Mouse (Mus musculus) heart, adult 18-20 months (tissue): Measurements from ENCODE around the gene Ube2q1. TPM values are rescaled to one million over a fixed set of nuclear protein-coding genes. Genes with fewer than 3 reads are reported as not detected.
A peak's percentile ranks its signal among the peaks of the same experiment; 100 is the strongest.
"Not testable (repeated sequence)": the region's sequence is repeated elsewhere in the genome, so short reads cannot be mapped to it uniquely, and the experiment has no call there.

ENCODE experiments used
- DNase-seq, 2 experiments: peaks; one replicate each; pipeline ENCODE4 v3.0.0; 2021 to 2022; ENCODE audit warnings: mixed read lengths in 1 of 2
- total RNA-seq, 2 experiments: library from RNA; stranded (reverse); gene quantifications; 2 replicates each; pipeline ENCODE4 v1.2.3; 2021

The Ube2q1 gene
- total RNA-seq, 2 experiments from 2014 or later = 25.9 to 26.1 TPM

- no peak for DNase-seq
Measured at GRCm38 (mm10) chr3:89786275-89786674, 12.9 kb downstream of the Ube2q1 start.

GRCm38 (mm10) chr3:89788680-89789352, 15.4 kb downstream of the Ube2q1 start:
- no peak for DNase-seq

- no peak for DNase-seq
Measured at GRCm38 (mm10) chr3:89794616-89795015, 21.2 kb downstream of the Ube2q1 start.

GRCm38 (mm10) chr3:89795746-89796145, 22.3 kb downstream of the Ube2q1 start:
- no peak for DNase-seq

- peak; percentile 31 to 70 for DNase-seq
Measured at GRCm38 (mm10) chr3:89796358-89796757, 22.9 kb downstream of the Ube2q1 start.

- no peak for DNase-seq
Measured at GRCm38 (mm10) chr3:89798518-89798917, 25.1 kb downstream of the Ube2q1 start.

GRCm38 (mm10) chr3:89799476-89799875, 26.1 kb downstream of the Ube2q1 start:
- no peak for DNase-seq

GRCm38 (mm10) chr3:89800078-89800477, 26.7 kb downstream of the Ube2q1 start:
- not testable (repeated sequence) for DNase-seq

GRCm38 (mm10) chr3:89800774-89801506, 27.5 kb downstream of the Ube2q1 start:
- DNase-seq = no peak

- DNase-seq = peak; percentile 32 to 64
Measured at GRCm38 (mm10) chr3:89801507-89801847, 28.1 kb downstream of the Ube2q1 start.

- DNase-seq = no peak
Measured at GRCm38 (mm10) chr3:89802876-89803275, 29.5 kb downstream of the Ube2q1 start.

- DNase-seq = no peak
Measured at GRCm38 (mm10) chr3:89805179-89805578, 31.8 kb downstream of the Ube2q1 start.

- DNase-seq = no peak
Measured at GRCm38 (mm10) chr3:89806751-89807150, 33.3 kb downstream of the Ube2q1 start.

- DNase-seq = no peak
Measured at GRCm38 (mm10) chr3:89807171-89807570, 33.8 kb downstream of the Ube2q1 start.

GRCm38 (mm10) chr3:89807881-89808280, 34.5 kb downstream of the Ube2q1 start:
- DNase-seq = no peak

- no peak for DNase-seq
Measured at GRCm38 (mm10) chr3:89808638-89809037, 35.2 kb downstream of the Ube2q1 start.

GRCm38 (mm10) chr3:89810841-89811240, 37.4 kb downstream of the Ube2q1 start:
- no peak for DNase-seq

- no peak for DNase-seq
Measured at GRCm38 (mm10) chr3:89812166-89812565, 38.8 kb downstream of the Ube2q1 start.

- no peak for DNase-seq
Measured at GRCm38 (mm10) chr3:89814051-89814450, 40.6 kb downstream of the Ube2q1 start.

- peak; percentile 53 to 70 for DNase-seq
Measured at GRCm38 (mm10) chr3:89817056-89817455, 43.6 kb downstream of the Ube2q1 start.

- no peak for DNase-seq
Measured at GRCm38 (mm10) chr3:89818605-89819004, 45.2 kb downstream of the Ube2q1 start.

GRCm38 (mm10) chr3:89819897-89820296, 46.5 kb downstream of the Ube2q1 start:
- no peak for DNase-seq

- DNase-seq = no peak
Measured at GRCm38 (mm10) chr3:89820311-89821095, 47.1 kb downstream of the Ube2q1 start.
